Mouse (Mus musculus) ES-E14 (cell line): ENCODE results near the gene Olfr1457.

ENCODE experiments used
- HCFC1 ChIP-seq: IDR thresholded peaks from 2 replicates; pipeline ENCODE4 v1.6.1; 2012; ENCODE audit warnings: low read length, inconsistent platforms, borderline replicate concordance; ENCODE audit not compliant: insufficient read depth
- ZC3H11A ChIP-seq: IDR thresholded peaks from 2 replicates; pipeline ENCODE4 v1.6.1; 2012; ENCODE audit warnings: low read depth, mild to moderate bottlenecking, inconsistent platforms, low read length, borderline replicate concordance
- ZNF384 ChIP-seq: IDR thresholded peaks from 2 replicates; pipeline ENCODE4 v1.6.1; 2012; ENCODE audit warnings: low read depth, low read length, inconsistent platforms

GRCm38 (mm10) chr19:13093908-13094307, 3.8 kb downstream of the Olfr1457 start:
- no peak for TF ChIP-seq ZNF384
- no peak for TF ChIP-seq ZC3H11A
- TF ChIP-seq HCFC1 = no peak
